Mouse (Mus musculus): Measurements from ENCODE around the gene Notch2. TPM values are rescaled to one million over a fixed set of nuclear protein-coding genes. Genes with fewer than 3 reads are reported as not detected.

The Notch2 gene
- total RNA-seq, 2 experiments from 2014 or later = 7.7 to 8.9 TPM

DNA sequence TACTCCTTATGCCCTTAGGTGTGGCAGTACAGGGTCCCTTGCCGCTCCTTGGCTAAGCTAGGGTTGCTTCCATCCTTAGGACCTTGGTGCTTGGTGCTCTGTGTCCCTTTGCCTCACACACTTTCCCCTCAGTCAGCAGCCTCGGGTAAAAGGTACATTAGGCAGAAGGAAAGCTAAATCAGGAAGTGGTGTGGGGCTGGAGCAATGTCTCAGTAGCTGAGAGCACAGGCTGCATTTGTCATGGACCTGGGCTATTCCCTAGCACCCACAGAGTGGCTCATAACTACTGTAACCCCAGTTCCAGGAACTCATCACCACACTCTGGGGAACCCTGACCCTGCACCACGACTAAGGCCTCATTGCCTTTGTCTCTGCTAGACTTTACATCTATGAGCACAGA lies 53.1 kb downstream of the Notch2 start:
- intact Hi-C loops (cut with DNase I) = no loop called here
- DNase-seq = no peak

DNA sequence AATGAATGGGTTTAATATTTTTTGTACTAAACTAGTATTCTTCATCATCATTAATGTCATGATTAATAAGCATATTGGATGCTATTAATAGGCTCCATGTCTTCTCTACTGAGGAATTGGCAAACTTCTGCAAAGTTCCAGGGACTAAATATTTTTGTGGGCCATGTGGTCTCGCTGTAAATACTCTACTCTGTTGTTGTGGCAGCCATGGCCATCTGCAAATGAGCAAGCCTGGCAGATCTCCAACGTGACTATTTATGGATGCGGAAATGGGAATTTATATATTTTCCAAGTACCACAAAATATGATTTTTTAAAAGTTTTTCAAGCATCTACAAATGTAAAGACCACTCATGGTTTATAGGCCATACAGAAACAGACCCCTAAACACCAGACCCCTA lies 54.1 kb downstream of the Notch2 start:
- intact Hi-C loops (cut with DNase I) = no loop called here
- no peak for DNase-seq

DNA sequence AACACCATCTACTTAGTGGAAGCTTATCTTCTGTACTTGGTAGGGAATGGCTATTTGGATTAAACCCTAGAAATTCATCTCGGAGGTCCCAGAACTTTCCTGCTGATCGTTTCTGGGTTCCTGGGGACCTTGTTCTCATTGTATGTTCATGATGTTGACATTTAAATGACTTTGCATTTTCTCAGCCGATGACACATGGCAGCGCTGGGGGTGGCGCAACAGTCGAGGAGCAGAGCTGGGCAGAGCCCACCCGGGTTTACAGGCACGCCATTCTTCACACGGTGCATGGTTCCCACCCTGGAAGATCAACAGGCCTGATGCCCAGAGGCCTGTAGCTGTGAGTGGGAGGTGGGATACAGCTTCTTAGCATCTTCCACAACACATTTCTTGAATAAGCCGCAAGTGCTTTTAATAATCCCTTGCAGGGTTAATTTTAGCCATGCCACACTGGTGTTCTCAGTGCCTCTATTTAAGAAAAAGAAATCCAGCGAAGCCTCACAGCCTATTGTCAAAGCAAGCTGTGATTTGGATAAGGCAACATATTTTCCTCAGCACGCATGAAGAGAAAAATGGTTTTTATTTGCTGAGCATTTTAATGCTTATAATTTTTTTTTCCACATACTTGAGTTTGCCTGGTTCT lies 54.6 kb downstream of the Notch2 start:
- DNase-seq = no peak
- intact Hi-C loops (cut with DNase I) = no loop called here

DNA sequence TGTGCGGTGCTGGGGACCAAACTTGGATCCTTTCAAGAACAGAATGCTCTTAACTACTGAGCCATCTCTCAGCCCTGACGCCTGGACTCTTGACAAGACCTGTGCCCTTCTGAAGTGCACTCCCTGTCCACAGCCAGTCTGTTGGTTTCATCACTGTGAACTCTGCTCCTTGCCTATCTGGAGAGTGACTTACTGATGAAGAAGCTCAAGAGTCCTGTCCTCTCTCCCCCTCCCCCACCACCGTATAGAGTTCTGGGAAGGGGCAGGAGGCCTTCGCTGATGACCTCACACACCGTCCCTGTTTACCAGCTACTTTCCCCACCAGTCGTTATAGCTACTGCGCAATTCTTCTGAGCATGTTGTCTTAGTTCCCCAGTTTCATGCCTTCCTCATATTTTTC lies 55.8 kb downstream of the Notch2 start:
- intact Hi-C loops (cut with DNase I) = no loop called here
- no peak for DNase-seq

DNA sequence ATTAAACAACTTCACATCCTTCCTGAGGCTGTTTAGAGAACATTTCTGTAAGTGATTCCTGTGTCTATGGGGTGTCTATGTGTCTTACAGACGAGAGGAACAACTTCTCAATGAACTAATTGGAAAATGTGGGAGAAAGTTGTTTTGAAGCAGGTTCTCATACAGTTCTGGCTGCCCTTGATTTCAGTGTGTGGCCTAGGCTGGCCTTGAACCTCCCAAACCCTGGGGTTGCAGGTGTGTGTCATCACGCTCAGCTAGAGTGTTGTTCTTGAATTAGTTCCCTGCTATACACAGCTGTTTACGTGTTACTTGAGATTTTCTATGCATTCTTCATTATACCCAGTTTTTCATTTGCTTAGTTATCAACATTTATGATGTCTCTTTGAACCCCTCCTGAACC lies 56.5 kb downstream of the Notch2 start:
- intact Hi-C loops (cut with DNase I) = no loop called here
- no peak for DNase-seq

DNA sequence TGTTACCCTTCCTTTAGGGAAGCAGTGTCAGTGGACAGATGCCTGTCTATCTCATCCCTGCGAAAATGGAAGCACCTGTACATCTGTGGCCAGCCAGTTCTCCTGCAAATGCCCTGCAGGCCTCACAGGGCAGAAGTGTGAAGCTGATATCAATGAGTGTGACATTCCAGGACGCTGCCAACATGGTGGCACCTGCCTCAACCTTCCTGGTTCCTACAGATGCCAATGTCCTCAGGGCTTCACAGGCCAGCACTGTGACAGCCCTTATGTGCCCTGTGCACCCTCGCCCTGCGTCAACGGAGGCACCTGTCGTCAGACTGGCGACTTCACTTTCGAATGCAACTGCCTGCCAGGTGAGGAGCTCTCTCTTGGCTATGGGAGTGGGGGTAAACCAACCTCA lies 59.2 kb downstream of the Notch2 start:
- DNase-seq = no peak
- intact Hi-C loops (cut with DNase I) = no loop called here

DNA sequence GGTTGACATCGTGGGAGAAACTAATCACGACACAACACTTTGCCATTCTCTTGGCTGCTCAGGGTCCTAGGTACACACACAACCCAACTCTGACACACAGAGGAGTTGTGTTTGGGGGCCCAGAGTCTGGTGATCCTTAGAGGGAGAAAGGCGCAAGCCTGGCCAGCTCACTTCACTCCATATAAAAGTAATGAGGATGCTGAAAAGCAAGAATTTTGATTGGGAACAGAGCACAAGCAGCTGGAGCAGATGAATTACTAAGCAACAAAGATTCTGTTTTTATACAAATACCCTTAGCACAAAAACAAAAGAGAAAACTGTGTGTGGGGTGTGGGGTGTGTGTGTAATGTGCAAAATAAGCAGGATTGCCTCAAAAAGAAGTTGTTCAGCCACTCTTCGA lies 60.2 kb downstream of the Notch2 start:
- no peak for DNase-seq
- intact Hi-C loops (cut with DNase I) = no loop called here

DNA sequence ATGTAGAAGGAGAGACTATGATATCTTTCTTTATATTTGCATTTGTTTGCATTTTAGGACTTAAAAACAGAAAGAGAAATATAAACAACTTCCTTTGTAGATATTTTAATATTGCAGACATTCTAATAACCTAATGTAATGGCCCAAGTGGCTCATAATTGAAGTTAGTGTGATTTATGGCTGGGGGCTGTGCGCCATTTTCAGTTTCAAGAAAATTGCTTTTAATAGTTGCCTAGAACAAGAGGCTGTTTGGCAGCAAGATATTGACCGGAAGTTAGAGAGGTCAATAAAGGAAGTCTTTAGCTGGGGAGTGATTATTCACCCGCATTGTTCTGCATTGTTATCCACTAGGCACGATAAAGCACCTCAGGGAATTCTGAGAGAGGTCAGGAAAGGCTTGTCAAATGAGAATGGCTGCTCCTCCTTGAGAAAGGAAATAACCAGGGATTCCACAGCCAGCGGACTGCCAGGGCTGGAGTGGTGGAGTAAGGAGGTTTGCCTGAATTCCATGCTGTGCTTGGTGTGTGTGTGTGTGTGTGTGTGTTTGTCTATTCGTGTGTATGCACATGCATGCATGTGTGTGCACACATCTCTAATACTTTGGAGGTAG lies 61.4 kb downstream of the Notch2 start:
- DNase-seq = no peak
- intact Hi-C loops (cut with DNase I) = no loop called here

DNA sequence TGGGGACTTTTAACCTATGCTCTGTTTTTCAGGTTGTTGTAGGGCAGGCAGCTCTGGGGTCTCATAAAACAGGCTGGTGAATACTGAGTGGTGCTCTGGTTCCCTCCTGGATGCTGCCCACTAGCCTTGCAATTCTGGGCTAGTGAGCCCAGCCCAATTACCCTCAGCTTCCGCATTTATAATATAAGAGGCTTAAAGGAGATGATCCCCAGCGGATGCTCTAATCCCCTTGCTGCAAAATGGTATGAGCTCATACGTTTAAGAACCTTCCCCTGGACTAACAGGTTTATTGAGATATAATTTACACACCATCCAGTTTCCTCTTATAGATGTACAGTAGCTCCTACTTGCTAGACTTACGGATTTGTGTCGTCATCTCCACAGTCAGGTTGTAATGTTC lies 64.5 kb downstream of the Notch2 start:
- intact Hi-C loops (cut with DNase I) = no loop called here
- no peak for DNase-seq

DNA sequence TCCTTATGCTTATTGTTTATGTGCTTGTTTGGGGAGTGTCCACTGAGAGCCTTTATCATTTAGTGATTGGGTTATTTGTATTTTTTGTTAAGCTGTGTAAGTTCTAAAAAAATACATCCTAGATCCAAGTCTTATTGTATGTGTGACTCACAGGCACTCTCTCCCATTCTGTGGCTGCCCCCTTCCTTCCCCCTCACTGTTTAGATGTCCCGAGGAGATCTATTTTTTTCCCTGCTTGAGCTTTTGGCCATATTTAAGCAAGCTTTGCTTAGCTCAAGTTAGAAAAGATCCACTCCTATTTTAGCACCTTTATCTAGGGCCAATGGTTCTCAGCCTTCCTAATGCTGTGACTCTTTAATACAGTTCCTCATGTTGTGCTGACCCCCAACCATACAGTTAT lies 65.5 kb downstream of the Notch2 start:
- intact Hi-C loops (cut with DNase I) = no loop called here
- DNase-seq = no peak

DNA sequence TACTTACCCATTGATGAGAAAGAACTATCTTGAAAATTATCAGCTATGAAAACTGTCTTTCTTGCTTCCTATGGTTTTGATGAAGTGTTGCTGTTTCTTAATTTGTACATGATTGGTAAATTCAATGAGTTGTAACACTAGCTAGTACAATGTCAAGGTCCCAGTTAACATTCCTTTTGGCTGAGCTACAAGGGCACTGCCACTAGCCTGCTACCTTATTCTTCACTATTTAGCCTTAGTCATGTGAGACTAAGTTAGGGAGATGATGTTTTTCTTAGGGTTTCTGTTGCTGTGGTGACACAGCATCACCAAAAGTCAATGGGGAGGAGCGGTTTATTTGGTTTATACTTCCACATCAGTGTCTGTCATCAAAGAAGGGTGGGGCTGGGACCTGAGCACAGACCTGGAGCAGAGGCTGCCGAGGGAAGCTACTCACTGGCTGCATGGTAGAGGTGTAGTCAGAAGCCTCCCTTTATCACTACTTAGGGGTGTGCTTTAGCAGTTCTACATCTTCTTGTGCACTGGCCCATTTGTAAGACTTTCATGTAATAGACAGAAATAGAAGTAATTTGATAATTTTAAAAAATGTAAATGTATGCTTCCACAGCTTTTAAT lies 66.4 kb downstream of the Notch2 start:
- intact Hi-C loops (cut with DNase I) = no loop called here
- DNase-seq = no peak

DNA sequence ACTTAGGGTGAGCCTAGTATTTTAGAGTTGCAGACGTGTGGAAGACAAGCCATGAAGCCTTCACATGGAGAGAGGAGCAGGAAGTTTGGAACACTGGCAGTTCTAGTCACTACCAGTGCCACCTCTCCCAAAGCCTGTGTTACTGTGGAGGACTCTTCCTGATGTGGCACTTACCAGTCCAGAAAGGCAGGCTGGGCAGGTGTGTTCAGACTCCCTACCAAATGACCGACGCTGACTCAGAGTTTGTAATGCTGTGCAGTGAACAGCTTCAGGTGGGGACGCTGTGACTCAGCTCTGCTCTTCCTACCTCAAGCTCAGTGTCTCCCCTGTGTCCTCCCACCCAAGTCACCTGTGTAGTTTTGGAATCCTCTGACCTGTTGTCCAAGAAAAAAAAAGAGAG lies 67.3 kb downstream of the Notch2 start:
- DNase-seq = no peak

DNA sequence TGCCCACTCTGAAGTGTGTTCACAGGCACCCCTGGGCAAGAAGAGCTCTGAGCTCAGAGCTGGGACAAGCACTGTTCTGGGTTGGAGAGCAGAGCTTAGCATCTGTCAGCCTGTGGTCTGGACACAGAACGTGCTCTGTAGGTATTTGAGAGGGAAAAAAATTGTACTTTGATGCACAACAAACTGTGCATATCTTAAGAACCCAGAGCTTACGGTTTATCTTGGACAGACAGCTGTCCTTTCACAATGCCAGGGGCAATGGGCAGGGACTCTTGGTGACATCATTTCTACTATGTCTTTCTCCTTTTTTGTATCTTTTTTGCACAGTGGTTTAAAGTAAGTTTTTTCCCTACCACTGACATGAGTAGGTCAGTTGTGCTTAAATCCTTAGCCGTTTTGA lies 68.9 kb downstream of the Notch2 start:
- DNase-seq = no peak
- intact Hi-C loops (cut with DNase I) = no loop called here

More for the DNA sequence above, 67.3 kb downstream of the Notch2 start:
- intact Hi-C loops (cut with DNase I) = no loop called here

DNA sequence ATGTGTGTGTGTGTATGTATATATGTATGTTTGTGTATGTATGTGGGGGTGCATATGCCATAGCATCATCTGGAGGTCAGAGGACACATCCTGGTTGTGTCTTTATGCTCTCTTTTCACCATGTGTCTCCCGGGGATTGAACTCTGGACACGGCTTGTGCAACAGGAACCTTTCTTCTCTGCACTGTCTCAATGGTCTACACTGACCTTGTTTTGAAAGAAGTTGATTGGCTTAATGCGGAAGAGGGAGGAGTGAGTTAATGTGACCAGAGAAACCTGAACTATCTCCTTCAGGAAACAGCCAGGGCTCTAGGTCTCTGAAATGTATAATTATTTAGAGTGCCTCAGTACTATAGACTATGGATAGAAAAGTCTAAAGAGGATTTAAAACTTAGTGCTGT lies 69.6 kb downstream of the Notch2 start:
- DNase-seq = no peak
- intact Hi-C loops (cut with DNase I) = no loop called here

DNA sequence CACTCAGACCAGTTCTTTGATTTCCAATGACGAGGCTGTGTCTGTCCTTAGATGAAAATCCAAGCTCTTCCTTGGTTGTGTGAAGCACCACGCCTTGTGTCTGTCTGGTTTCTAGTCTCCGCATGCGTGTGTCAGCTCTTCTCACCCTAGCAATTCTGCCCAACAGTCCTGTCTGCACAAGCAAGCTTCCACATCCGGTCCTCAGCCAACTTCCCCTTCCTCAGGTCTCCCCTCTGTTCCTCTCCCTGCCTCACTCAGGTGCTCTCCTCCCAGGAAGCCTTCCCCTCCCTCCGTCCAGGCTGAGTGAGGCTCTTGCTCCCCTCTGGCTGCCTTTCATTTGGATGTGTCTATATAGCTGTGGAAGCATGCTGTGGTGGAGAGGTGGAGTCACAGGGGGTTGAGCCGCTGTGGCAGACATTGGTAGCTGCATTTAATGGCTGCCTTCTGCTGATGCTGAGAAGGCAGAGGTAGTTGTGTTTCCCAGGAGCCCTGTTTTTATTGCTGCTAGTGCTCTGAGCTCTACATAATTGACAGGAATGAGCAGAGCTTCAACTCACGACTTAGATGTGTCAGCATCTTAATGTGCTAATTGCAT lies 70.8 kb downstream of the Notch2 start:
- intact Hi-C loops (cut with DNase I) = no loop called here
- no peak for DNase-seq

DNA sequence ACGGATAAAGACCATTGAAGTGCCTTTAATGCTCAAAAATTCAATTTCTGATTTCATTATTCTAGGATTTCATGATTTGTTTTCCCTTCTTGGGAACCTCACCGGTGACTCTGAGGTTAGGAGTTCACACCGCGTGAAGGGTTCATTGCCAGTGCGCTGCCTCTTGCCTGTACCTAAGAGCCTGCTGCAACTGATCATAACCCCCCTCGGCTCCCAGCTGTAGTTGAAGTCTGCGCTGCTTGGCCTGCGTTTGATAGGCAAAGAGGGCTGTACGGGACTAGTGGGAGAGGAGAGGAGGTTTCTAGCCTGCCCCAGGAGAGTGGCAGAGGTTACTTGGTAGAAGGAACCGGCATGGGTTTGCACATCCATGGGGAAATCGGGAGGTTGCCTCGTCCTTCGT lies 71.5 kb downstream of the Notch2 start:
- no peak for DNase-seq
- intact Hi-C loops (cut with DNase I) = no loop called here

DNA sequence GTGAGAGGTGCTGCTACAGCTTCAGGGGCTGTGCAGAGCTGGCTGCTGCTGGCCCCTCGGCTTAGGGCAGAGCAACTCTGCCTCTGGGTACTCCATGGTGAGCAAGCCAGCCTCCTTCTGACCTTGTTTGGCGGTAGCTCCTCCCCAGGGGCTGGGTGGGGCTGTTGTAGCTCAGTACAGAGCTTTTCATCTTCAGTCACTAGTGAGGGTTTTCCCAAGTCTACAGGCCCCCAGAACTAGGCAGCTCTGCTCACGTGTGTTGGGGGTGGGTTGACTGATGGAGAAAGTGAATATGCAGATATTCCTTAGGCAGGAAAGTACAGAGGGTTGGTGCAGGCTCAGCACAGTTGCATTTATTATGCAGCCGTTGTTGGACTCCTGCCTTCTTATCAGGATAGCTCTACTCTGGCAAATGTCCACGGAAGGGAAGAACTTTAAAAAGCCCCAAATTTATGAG lies 72.5 kb downstream of the Notch2 start:
- intact Hi-C loops (cut with DNase I) = no loop called here
- peak; percentile 52 to 66 for DNase-seq

DNA sequence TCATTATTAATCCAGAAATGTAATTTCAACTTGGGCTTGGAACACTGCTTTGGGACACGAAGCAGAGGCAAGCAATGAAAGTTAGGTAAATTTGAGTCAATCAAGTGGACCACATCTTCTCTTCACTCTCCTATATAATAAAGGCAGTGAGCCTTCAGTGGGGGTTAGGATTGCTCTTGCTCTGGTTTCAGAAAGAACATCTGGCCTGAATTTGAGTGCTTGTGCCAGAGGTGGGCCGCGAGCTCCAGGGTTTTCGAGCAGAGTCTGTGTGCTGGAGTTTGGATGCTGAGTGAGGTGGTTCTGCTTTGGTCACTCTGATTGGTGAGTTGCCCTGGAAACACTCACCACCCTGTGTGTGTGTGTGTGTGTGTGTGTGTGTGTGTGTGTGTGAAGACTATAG lies 73.1 kb downstream of the Notch2 start:
- intact Hi-C loops (cut with DNase I) = no loop called here
- no peak for DNase-seq

DNA sequence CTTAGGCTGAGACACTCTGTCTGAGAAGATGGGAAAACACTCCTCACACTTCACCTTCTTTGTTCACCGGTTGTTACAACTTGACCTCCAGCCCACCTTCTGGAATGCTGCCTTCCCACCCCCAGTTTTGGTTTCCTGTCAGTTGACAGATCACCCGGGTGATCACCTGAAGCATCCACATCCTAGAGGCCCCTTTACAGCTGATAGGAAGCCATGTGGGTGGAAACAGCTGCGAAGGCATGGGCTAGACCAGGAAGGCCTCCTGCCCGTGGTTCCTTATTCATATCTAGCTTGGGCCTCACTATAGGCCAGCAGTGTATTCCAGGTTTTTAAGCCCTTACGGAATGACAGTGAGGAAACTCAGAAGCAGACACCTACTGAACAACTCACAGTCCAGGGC lies 73.5 kb downstream of the Notch2 start:
- no peak for DNase-seq

DNA sequence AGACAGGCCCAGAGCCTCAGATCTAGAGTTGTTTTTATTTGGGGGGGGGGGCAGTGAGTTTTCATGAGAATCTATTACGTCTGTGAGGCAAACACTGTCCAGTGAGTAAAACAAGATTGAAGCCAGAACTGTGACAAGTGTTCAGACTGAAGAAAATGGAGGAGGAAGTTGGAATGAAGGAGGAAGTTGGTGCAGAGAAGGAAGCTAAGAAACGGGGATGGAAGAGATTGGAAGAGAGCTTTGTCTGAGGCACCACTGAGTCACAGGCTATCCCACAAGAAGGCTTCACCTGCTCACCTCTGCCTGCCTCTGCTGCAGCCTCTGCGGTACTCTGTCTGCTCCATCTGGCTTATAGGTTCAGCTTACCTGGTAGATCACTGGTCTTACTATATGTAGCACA lies 74.2 kb downstream of the Notch2 start:
- intact Hi-C loops (cut with DNase I) = no loop called here
- no peak for DNase-seq

More for the DNA sequence above, 73.5 kb downstream of the Notch2 start:
- intact Hi-C loops (cut with DNase I) = no loop called here

DNA sequence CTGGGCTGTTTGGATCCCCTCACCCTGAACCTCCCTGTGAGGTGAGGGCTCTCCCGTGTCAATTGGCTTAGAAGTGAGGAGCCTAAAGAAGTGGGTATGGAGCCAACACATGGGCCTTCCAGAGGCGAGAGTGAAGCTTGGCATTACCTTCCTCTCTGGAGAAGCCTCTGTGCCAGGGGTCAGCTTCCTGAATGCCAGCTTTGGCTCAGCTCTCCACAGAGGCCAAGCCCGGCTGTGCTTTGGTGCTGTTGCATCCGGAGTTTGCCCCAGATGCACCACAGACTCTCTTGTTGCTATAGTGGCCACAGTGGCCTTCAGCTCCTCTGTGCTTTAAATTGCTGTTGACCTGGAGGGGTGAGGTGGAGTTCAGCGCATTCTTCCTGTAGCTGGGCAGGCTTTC lies 76.4 kb downstream of the Notch2 start:
- intact Hi-C loops (cut with DNase I) = no loop called here
- DNase-seq = no peak

DNA sequence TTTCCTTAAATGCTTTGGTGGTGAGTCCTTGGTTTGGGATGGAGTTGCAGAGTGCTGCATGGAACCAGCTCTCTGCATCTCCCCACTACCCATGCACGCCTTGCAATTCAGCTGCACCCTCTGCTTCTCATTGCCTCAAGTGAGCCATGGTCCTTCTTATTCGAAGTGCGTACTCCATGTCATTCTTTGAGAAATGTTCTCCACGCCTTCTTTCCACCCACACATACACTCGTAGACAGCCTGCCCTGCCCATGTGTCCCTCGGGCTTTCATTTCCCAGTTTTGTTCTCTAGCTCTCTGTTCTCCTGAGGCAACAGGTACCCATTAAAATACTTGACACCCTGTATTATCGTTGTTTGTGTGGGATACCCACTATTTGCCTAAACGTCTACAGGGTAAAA lies 76.8 kb downstream of the Notch2 start:
- intact Hi-C loops (cut with DNase I) = no loop called here
- DNase-seq = no peak
